Mouse (Mus musculus): ENCODE data around the gene Abcc4.

DNA sequence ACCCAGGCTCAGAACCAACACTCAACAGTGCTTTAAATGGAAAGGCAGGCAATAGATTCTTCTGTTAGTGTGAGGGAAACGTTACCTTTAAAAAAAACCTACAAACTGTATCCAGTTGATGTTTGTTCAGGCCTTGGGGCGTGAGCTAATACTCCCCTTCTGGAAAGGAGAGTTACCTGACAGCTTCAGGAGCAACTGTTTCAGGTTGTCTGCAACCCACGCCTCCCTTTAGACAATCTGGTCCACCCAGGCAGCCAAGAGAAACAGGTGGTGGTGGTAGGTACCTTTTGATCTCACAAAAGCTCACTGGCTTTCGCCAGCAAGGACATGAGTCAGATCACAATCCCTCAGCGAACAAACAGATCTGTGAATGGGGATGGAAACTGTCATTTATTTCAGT lies 223.7 kb downstream of the Abcc4 start:
- TF ChIP-seq TAL1 (IDR thresholded peaks at IDR 0.05; ENCODE audit: low read length), result no peak
- TF ChIP-seq GATA1 (IDR thresholded peaks at IDR 0.05; ENCODE audit: low read length), result no peak

All from erythroblast, embryonic 14.5 days (primary cell).